Mouse (Mus musculus) liver, embryonic 14.5 days (tissue): ENCODE results near the gene Wfdc15a. TPM values are rescaled to one million over a fixed set of nuclear protein-coding genes. Genes with fewer than 3 reads are reported as not detected.

Experiments
- ATAC-seq: fragments of 200-750 bp; cut with Nextera tagmentation; 2 replicates; pipeline ENCODE4 v1.8.0; 2017; ENCODE audit warnings: moderate number of reproducible peaks, mild to moderate bottlenecking, moderate library complexity; ENCODE audit not compliant: insufficient read depth
- DNase-seq, 3 experiments: peaks; one replicate each; pipeline ENCODE4 v3.0.0-alpha.2; 2012 to 2013; ENCODE audit warnings: low read depth in 3 of 3, low spot score in 3 of 3
- H3K27ac ChIP-seq: fragments of 300-500 bp; sonication (generic); 2 replicates; pipeline ENCODE4 v1.5.1; 2014; ENCODE audit warnings: moderate library complexity, mild to moderate bottlenecking, control low read depth, inconsistent platforms
- H3K27me3 ChIP-seq: fragments of 300-500 bp; sonication (generic); 2 replicates; pipeline ENCODE4 v1.6.1; 2014; ENCODE audit warnings: mild to moderate bottlenecking, low read length, moderate library complexity; ENCODE audit not compliant: control insufficient read depth, insufficient read depth
- H3K36me3 ChIP-seq: fragments of 300-500 bp; sonication (generic); replicated peaks from 2 replicates; pipeline ENCODE4 v1.6.1; 2014; ENCODE audit warnings: low read depth; ENCODE audit not compliant: control insufficient read depth, insufficient read depth
- H3K4me1 ChIP-seq, 2 experiments: fragments of 200-500 bp in 1 of 2; fragments of 300-500 bp in 1 of 2; sonication (generic) in 1 of 2; replicated peaks; 2 replicates each; pipeline ENCODE4 v1.6.1; 2012 to 2014; ENCODE audit warnings: antibody characterized with exemption in 1 of 2, inconsistent platforms in 1 of 2, low read length in 1 of 2; ENCODE audit not compliant: control insufficient read depth in 2 of 2, insufficient read depth in 2 of 2
- H3K4me2 ChIP-seq: fragments of 300-500 bp; sonication (generic); 2 replicates; pipeline ENCODE4 v1.6.1; 2014; ENCODE audit warnings: low read depth, mild to moderate bottlenecking, control low read depth, moderate library complexity
- H3K4me3 ChIP-seq, 2 experiments: fragments of 200-500 bp in 1 of 2; fragments of 300-500 bp in 1 of 2; sonication (generic) in 1 of 2; 2 replicates each; pipeline ENCODE4 v1.5.1; 2012 to 2014; ENCODE audit warnings: low read depth in 2 of 2, low read length in 2 of 2, mild to moderate bottlenecking in 2 of 2, control low read depth in 1 of 2, inconsistent platforms in 1 of 2, moderate library complexity in 1 of 2; ENCODE audit not compliant: insufficient read depth in 1 of 2
- H3K9ac ChIP-seq: fragments of 300-500 bp; sonication (generic); replicated peaks from 2 replicates; pipeline ENCODE4 v1.6.1; 2014; ENCODE audit warnings: mild to moderate bottlenecking, control low read depth, moderate library complexity
- H3K9me3 ChIP-seq: fragments of 300-500 bp; sonication (generic); 2 replicates; pipeline ENCODE4 v1.6.1; 2016; ENCODE audit warnings: low read length, mixed read lengths; ENCODE audit not compliant: control insufficient read depth
- CTCF ChIP-seq: IDR thresholded peaks from 2 replicates; pipeline ENCODE4 v1.5.1; 2016; ENCODE audit warnings: antibody characterized with exemption, low read depth, control low read depth
- EP300 ChIP-seq: IDR thresholded peaks from 2 replicates; pipeline ENCODE4 v1.6.1; 2016; ENCODE audit warnings: antibody characterized with exemption, low read depth
- WGBS: fragments of 180-500 bp; shearing (Covaris S2); extraction: QIAGEN DNeasy Blood & Tissue Kit; methylation state at CpG from one replicate; pipeline ENCODE4 v1.1.7; 2014; ENCODE audit not compliant: insufficient replicate concordance; 5-methylcytosine and 5-hydroxymethylcytosine counted together
- polyA plus RNA-seq, 2 experiments: library from polyadenylated mRNA; depleted of rRNA in 1 of 2; stranded (reverse) in 1 of 2; unstranded in 1 of 2; fragments of >200 nt; fragmentation: Nextera tagmentation in 1 of 2; extraction: Ambion mirVana in 1 of 2; gene quantifications; 2 replicates each; pipeline versions ENCODE4 v1.2.1 to v1.2.3; 2012 to 2014

The Wfdc15a gene
- polyA plus RNA-seq, 2 experiments = not detected

DNA sequence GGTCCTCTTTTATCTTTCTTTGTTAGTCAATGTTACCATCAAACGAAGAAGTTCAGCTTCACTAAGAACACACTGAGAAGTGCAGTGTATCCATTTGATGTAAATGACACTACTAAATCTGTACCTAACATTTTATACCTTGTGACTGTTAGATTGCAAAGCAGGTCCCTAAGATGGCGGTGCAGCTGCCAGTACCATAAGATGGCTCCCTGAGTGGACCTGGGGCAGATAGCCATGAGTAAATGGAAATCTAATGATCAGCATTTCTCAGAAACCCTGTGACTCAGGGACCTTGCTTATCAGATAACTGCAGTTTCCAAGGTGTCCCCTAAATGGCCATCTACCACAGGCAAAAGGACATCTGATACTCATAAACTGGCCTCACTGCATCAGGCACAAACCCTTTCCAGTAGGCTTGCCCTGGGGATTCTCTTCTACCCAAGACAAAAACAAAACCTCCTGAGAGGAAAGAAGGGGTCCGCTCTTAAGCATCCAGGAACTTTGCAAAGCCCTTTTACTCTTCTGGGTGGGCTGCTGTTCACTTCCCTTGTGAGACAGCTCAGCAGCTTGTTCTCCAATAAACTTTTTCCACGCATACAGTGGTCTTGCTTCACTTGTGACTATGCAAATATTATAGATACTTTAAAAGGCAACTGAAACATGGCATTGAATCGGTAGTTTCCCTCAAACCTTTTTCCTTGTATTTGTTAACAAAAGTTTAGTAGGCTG is 3.8 kb downstream of the Wfdc15a start:
- H3K9me3 ChIP-seq = no peaks in the 10 kb centered on the region
- no peak overlapping the region for H3K4me2 ChIP-seq
- H3K27ac ChIP-seq = no peak overlapping the region
- H3K27me3 ChIP-seq = no peaks in the 10 kb centered on the region
- no peak overlapping the region for H3K4me3 ChIP-seq
- ATAC-seq (no peak), DNase-seq (no peak)
- TF ChIP-seq CTCF (no peak), EP300 (no peak)
- no peaks in the 10 kb centered on the region for H3K36me3 ChIP-seq
- no peaks in the 10 kb centered on the region for H3K4me1 ChIP-seq
- no peak overlapping the region for H3K9ac ChIP-seq
- WGBS = 61% methylated on average over 5 of the region's 5 CpGs

DNA sequence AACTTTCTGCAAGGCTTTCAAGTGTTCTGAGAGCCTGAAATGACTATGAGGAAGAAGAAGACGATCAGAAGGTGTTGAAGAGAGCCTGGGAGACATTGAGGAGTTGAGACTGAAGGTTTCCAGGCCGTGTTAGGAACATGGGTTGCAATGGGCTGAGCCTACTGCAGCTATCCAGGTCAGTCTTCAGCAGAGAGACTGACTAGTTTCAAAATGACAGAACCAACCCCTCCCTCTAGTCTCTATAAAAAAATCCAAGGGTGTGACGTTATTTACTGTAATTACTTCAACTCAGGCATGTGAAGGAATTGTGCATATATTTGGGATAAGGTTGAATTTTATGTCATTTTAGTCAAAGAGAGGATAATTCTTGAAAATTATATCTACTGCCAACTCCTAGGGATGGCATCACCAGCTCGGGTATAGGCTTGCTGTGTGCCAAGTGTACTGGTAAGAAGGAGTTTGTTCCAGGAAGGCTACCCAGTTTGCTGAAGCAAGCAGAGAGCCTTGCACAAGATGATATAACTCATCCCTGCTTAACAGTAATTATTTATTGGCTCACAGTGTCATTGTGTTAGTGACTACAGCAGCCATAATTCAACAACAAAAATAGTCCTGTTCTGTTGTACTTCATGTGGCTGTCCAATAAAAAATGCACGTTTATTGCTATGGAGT is 4.8 kb downstream of the Wfdc15a start:
- no peak overlapping the region for H3K27ac ChIP-seq
- no peak overlapping the region for H3K4me2 ChIP-seq
- no peaks in the 10 kb centered on the region for H3K9me3 ChIP-seq
- no peak overlapping the region for H3K9ac ChIP-seq
- H3K36me3 ChIP-seq = no peaks in the 10 kb centered on the region
- 49% methylated on average over 5 of the region's 5 CpGs for WGBS
- no peak overlapping the region for H3K4me3 ChIP-seq
- no peaks in the 10 kb centered on the region for H3K4me1 ChIP-seq
- DNase-seq (no peak), ATAC-seq (no peak)
- H3K27me3 ChIP-seq = no peaks in the 10 kb centered on the region
- no peak for TF ChIP-seq CTCF
- no peak for TF ChIP-seq EP300

DNA sequence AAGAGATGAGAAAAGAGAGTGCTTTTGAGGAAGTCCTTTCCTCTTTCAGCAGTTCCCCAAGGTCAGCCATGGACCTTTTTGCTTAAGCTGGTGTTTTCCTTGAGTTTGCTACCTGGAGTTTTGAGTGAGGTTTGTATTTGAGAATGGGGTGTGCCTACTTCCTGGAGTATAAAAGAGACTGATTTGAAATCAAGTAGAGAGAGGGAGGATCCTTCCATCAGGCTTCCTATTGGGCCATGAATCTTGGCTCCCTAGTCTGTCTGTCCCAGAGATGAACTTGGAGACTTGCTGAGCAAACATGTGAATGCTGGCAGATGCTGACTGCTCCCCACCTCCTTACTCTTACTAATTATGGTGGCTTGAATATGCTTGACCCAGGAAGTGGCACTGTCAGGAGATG is 7.7 kb downstream of the Wfdc15a start:
- Histone ChIP-seq H3K27ac (no peak overlapping the region), H3K9ac (no peak overlapping the region), H3K36me3 (no peaks in the 10 kb centered on the region), H3K4me2 (no peak overlapping the region), H3K27me3 (no peaks in the 10 kb centered on the region), H3K4me3 (no peak overlapping the region), H3K4me1 (no peaks in the 10 kb centered on the region), H3K9me3 (no peaks in the 10 kb centered on the region)
- DNase-seq = no peak
- no peak for ATAC-seq
- TF ChIP-seq CTCF = no peak
- no peak for TF ChIP-seq EP300

DNA sequence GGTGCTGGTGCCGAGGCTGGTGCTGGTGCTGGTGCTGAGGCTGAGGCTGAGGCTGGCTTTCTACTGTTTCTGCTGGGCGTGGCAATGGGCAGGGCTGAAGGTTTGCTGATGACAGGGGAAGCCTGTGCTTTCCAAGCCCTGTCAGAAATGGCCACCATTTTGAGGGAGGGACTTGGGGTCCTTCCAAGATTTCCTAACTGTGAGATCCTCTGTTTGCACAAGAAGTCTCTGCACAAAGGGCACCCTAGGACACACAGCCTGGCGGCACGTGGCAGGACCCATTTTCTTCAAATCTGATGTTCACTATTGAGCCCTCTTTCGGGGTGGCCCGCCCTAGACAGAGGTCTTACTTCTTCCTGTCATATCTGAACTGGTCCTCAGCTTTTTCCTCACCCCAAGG is 9.4 kb downstream of the Wfdc15a start, which contains the start of gene Wfdc12:
Gene Wfdc12, minus strand, starts transcription at position 33 of the 400 bp plus-strand sequence.
- Histone ChIP-seq H3K4me3 (no peak within 1 kb of the TSS), H3K27me3 (no peaks in the 10 kb centered on the region), H3K27ac (no peak within 1 kb of the TSS), H3K9me3 (no peaks in the 10 kb centered on the region), H3K36me3 (no peaks in the 10 kb centered on the region), H3K9ac (no peak within 1 kb of the TSS), H3K4me1 (no peaks in the 10 kb centered on the region), H3K4me2 (no peak within 1 kb of the TSS)
- TF ChIP-seq CTCF (no peak), EP300 (no peak)
- ATAC-seq (no peak), DNase-seq (no peak)
- WGBS = 64% methylated on average over 6 of the region's 6 CpGs

DNA sequence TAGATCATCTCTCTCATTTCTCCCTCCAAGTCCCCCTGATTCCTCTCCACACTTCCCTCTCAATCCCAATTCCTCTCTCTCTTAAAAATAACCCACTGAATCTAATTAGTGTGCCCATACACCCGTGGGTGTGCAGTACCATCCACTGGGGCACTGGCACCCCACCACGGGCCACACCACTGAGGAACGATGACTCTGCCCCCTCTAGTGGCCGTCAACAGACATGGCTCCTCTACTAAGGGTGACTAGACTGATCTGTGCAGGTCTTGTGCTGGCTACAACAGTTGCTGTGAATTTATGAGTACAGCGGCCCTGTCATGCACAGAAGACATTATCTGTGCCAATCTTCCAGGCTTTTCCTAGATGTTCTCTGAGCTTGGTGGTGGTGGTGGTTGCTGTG is 11.2 kb downstream of the Wfdc15a start:
- Histone ChIP-seq H3K9me3 (no peaks in the 10 kb centered on the region), H3K36me3 (no peaks in the 10 kb centered on the region), H3K9ac (no peak overlapping the region), H3K4me2 (no peak overlapping the region), H3K27ac (no peak overlapping the region), H3K4me3 (no peak overlapping the region), H3K4me1 (no peaks in the 10 kb centered on the region), H3K27me3 (no peaks in the 10 kb centered on the region)
- DNase-seq (no peak), ATAC-seq (no peak)
- TF ChIP-seq EP300 = no peak
- peak; percentile 80 for TF ChIP-seq CTCF
- WGBS = 14% methylated on average over 5 of the region's 5 CpGs
